29 mouse cellular contexts compared by ENCODE assay signal in genomic region chr5:82939786-82940185, GRCm38 (mm10).
DNase-seq lines count a peak whose midpoint lies in the region; ATAC-seq and TF ChIP-seq lines count a peak whose summit lies in the region.
"Had no signal": no experiment of that assay in that cellular context is flagged by ENCODE, and none has a peak within 500 bp of the region (broad histone marks: within the 10 kb centered on the region; RNA-seq: fewer than 3 reads in every experiment).

No protein-coding gene starts in this region.

- ATAC-seq in forebrain, postnatal 0 days: no peak
- ATAC-seq in forebrain, embryonic 15.5 days (replicated peaks): no peak
- ATAC-seq in midbrain, postnatal 0 days (ENCODE audit: low FRiP score): no peak
- ATAC-seq: forebrain, embryonic 13.5 days; intestine, embryonic 15.5 days; Patski had no signal

- no peak for TF ChIP-seq CTCF in forebrain, postnatal 0 days (IDR thresholded peaks at IDR 0.05; ENCODE audit: low read depth)
- peak; percentile 5; the same call in 1 of the 2 replicates for TF ChIP-seq CTCF in midbrain, postnatal 0 days (IDR thresholded peaks at IDR 0.05)

- H3K4me3 ChIP-seq in forebrain, postnatal 0 days (ENCODE audit: low read depth, low read length): no peak overlapping the region
- H3K4me3 ChIP-seq in forebrain, embryonic 15.5 days: no peak overlapping the region
- no peak overlapping the region for H3K4me3 ChIP-seq in midbrain, postnatal 0 days (ENCODE audit: low read depth, low read length)
- H3K4me3 ChIP-seq in midbrain, embryonic 10.5 days: no peak overlapping the region
- H3K4me3 ChIP-seq: embryonic facial prominence, embryonic 10.5 days; embryonic facial prominence, embryonic 13.5 days; erythroblast, embryonic 14.5 days; forebrain, embryonic 13.5 days; heart, adult 2 months; heart, embryonic 10.5 days; heart, embryonic 13.5 days; hindbrain, embryonic 12.5 days; hindbrain, embryonic 15.5 days; intestine, embryonic 15.5 days had no signal

- no peaks in the 10 kb centered on the region for H3K9me3 ChIP-seq in forebrain, postnatal 0 days (ENCODE audit: low read length)
- no peaks in the 10 kb centered on the region for H3K9me3 ChIP-seq in forebrain, embryonic 15.5 days
- H3K9me3 ChIP-seq in midbrain, postnatal 0 days (ENCODE audit: low read length): no peaks in the 10 kb centered on the region
- no peaks in the 10 kb centered on the region for H3K9me3 ChIP-seq in midbrain, embryonic 10.5 days (replicated peaks)
- H3K9me3 ChIP-seq: embryonic facial prominence, embryonic 10.5 days; embryonic facial prominence, embryonic 13.5 days; forebrain, embryonic 13.5 days; G1E; heart, embryonic 10.5 days; heart, embryonic 13.5 days; hindbrain, embryonic 12.5 days; hindbrain, embryonic 15.5 days; intestine, embryonic 15.5 days had no signal

- no peak overlapping the region for H3K9ac ChIP-seq in forebrain, postnatal 0 days
- no peak overlapping the region for H3K9ac ChIP-seq in forebrain, embryonic 15.5 days (replicated peaks)
- H3K9ac ChIP-seq in midbrain, postnatal 0 days (replicated peaks; ENCODE audit: low read length, poor library complexity, severe bottlenecking): no peak overlapping the region
- H3K9ac ChIP-seq: embryonic facial prominence, embryonic 13.5 days; forebrain, embryonic 13.5 days; heart, embryonic 13.5 days; hindbrain, embryonic 12.5 days; hindbrain, embryonic 15.5 days; intestine, embryonic 15.5 days had no signal

- no peaks in the 10 kb centered on the region for H3K4me1 ChIP-seq in forebrain, postnatal 0 days (ENCODE audit: insufficient read depth)
- no peaks in the 10 kb centered on the region for H3K4me1 ChIP-seq in forebrain, embryonic 15.5 days
- H3K4me1 ChIP-seq in midbrain, postnatal 0 days (ENCODE audit: insufficient read depth, low read length): no peaks in the 10 kb centered on the region
- H3K4me1 ChIP-seq in midbrain, embryonic 10.5 days: peaks cover 4% of the 10 kb centered on the region; the same call in 1 of the 2 replicates
- H3K4me1 ChIP-seq: embryonic facial prominence, embryonic 10.5 days; embryonic facial prominence, embryonic 13.5 days; forebrain, embryonic 13.5 days; heart, embryonic 10.5 days; heart, embryonic 13.5 days; hindbrain, embryonic 12.5 days; hindbrain, embryonic 15.5 days; intestine, embryonic 15.5 days had no signal

- H3K4me2 ChIP-seq in forebrain, postnatal 0 days (ENCODE audit: low read depth): no peak overlapping the region
- H3K4me2 ChIP-seq in forebrain, embryonic 15.5 days (replicated peaks): no peak overlapping the region
- no peak overlapping the region for H3K4me2 ChIP-seq in midbrain, postnatal 0 days (ENCODE audit: low read depth, low read length, poor library complexity, severe bottlenecking)
- H3K4me2 ChIP-seq: embryonic facial prominence, embryonic 13.5 days; forebrain, embryonic 13.5 days; heart, embryonic 13.5 days; hindbrain, embryonic 12.5 days; hindbrain, embryonic 15.5 days; intestine, embryonic 15.5 days had no signal

- peak; percentile 76 to 82 for DNase-seq in cerebellum, postnatal 10 days
- no peak for DNase-seq in cerebellum, adult 18-20 months
- peak; percentile 6 for DNase-seq in forebrain, postnatal 0 days
- peak; percentile 12 for DNase-seq in midbrain, postnatal 0 days (ENCODE audit: low spot score)
- DNase-seq in midbrain, embryonic 10.5 days (ENCODE audit: low spot score): no peak
- DNase-seq: adrenal gland, postnatal 10 days; adrenal gland, postnatal 36 days; cerebellum, adult 11 months; cerebellum, adult 8-10 months; cerebellum, postnatal 36 days; embryo, embryonic 11 days; gastrocnemius, postnatal 10 days; gastrocnemius, postnatal 36 days; heart, adult 2 months; heart, postnatal 14 days; heart, postnatal 4 days; kidney, adult 11 months had no signal

- no peak overlapping the region for H3K27ac ChIP-seq in forebrain, postnatal 0 days (ENCODE audit: low read depth, low read length)
- H3K27ac ChIP-seq in forebrain, embryonic 15.5 days (replicated peaks): no peak overlapping the region
- H3K27ac ChIP-seq in midbrain, postnatal 0 days (ENCODE audit: low read depth, low read length): no peak overlapping the region
- H3K27ac ChIP-seq in midbrain, embryonic 10.5 days (replicated peaks): no peak overlapping the region
- H3K27ac ChIP-seq: embryonic facial prominence, embryonic 10.5 days; embryonic facial prominence, embryonic 13.5 days; forebrain, embryonic 13.5 days; heart, adult 2 months; heart, embryonic 10.5 days; heart, embryonic 13.5 days; hindbrain, embryonic 12.5 days; hindbrain, embryonic 15.5 days; intestine, embryonic 15.5 days had no signal

- H3K27me3 ChIP-seq in forebrain, postnatal 0 days (ENCODE audit: insufficient read depth, low read length): no peaks in the 10 kb centered on the region
- no peaks in the 10 kb centered on the region for H3K27me3 ChIP-seq in forebrain, embryonic 15.5 days
- no peaks in the 10 kb centered on the region for H3K27me3 ChIP-seq in midbrain, postnatal 0 days (ENCODE audit: insufficient read depth, low read length)
- no peaks in the 10 kb centered on the region for H3K27me3 ChIP-seq in midbrain, embryonic 10.5 days (ENCODE audit: low read depth, poor library complexity, severe bottlenecking)
- H3K27me3 ChIP-seq: embryonic facial prominence, embryonic 13.5 days; forebrain, embryonic 13.5 days; heart, embryonic 13.5 days; hindbrain, embryonic 12.5 days; hindbrain, embryonic 15.5 days; intestine, embryonic 15.5 days; Patski had no signal

- 46% methylated on average over 1 of the region's 1 CpGs for WGBS in forebrain, postnatal 0 days
- 40% methylated on average over 1 of the region's 1 CpGs for WGBS in forebrain, embryonic 15.5 days
- WGBS in midbrain, postnatal 0 days: 85% methylated on average over 1 of the region's 1 CpGs
- 89% methylated on average over 1 of the region's 1 CpGs for WGBS in midbrain, embryonic 10.5 days

- no peaks in the 10 kb centered on the region for H3K36me3 ChIP-seq in forebrain, postnatal 0 days (ENCODE audit: insufficient read depth)
- H3K36me3 ChIP-seq in forebrain, embryonic 15.5 days: no peaks in the 10 kb centered on the region
- no peaks in the 10 kb centered on the region for H3K36me3 ChIP-seq in midbrain, postnatal 0 days (ENCODE audit: insufficient read depth, low read length)
- H3K36me3 ChIP-seq in midbrain, embryonic 10.5 days: no peaks in the 10 kb centered on the region
- H3K36me3 ChIP-seq: embryonic facial prominence, embryonic 10.5 days; embryonic facial prominence, embryonic 13.5 days; G1E; heart, embryonic 10.5 days; heart, embryonic 13.5 days; hindbrain, embryonic 12.5 days; hindbrain, embryonic 15.5 days; intestine, embryonic 15.5 days had no signal

Comparison
In these comparisons a context has a peak if more than half of its experiments do, and no peak if none do; other contexts are left out.
1. DNase-seq: peak in cerebellum, postnatal 10 days (2 of 2), forebrain, postnatal 0 days (single experiment) and midbrain, postnatal 0 days (single experiment); none in cerebellum, adult 18-20 months (0 of 2) and midbrain, embryonic 10.5 days (single experiment).